Mouse (Mus musculus) heart, postnatal 0 days (tissue): ENCODE results near the gene Pon2.
"Not testable (repeated sequence)": the region's sequence is repeated elsewhere in the genome, so short reads cannot be mapped to it uniquely, and the experiment has no call there.

ENCODE experiments used
- CTCF ChIP-seq: IDR thresholded peaks from 2 replicates; pipeline ENCODE4 v1.5.1; 2016; ENCODE audit warnings: antibody characterized with exemption, control low read depth, low read depth
- EP300 ChIP-seq: IDR thresholded peaks from 2 replicates; pipeline ENCODE4 v1.6.1; 2016; ENCODE audit warnings: antibody characterized with exemption, low read depth

DNA sequence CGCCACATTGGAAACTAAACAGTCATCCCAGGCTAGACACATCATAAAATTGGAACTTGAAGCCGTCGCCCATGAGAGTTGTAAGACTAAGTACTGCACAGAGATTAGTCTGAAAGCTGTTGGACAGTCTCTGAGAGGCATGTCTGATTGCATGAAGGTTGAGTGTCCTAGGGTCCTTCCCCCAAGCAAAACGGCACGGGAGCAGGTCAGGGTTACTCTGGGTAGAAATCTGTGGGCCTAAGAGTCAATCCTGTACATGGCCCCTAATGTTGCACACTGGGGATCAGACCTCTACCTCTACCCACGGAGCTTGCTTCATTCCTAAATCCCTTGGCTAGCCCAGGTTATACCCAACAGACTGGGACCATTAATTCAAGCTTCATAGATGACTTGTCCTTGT lies 25.8 kb upstream of the Pon2 start:
- TF ChIP-seq CTCF, EP300: not testable (repeated sequence)
